Mouse (Mus musculus): Measurements from ENCODE around the gene Nexmif. TPM values are rescaled to one million over a fixed set of nuclear protein-coding genes. Genes with fewer than 3 reads are reported as not detected.
"Not testable (repeated sequence)": the region's sequence is repeated elsewhere in the genome, so short reads cannot be mapped to it uniquely, and the experiment has no call there.

Nexmif gene
- polyA plus RNA-seq, 1 experiment from 2014 or later: 0.84 TPM

- no peaks in the 10 kb centered on the region for H3K4me1 ChIP-seq (ENCODE audit: control insufficient read depth, insufficient read depth, low read length)
- no peaks in the 10 kb centered on the region for H3K36me3 ChIP-seq (ENCODE audit: control insufficient read depth, insufficient read depth, low read length)
- 39% methylated on average over 1 of the region's 1 CpGs for WGBS
- no peak overlapping the region for H3K4me3 ChIP-seq (ENCODE audit: low read depth, low read length)
- H3K27me3 ChIP-seq (ENCODE audit: control insufficient read depth, insufficient read depth, low read length): no peaks in the 10 kb centered on the region
- no peak overlapping the region for H3K9ac ChIP-seq (replicated peaks; ENCODE audit: low read depth, low read length)
- H3K27ac ChIP-seq (ENCODE audit: low read length): no peak overlapping the region
- no peak overlapping the region for H3K4me2 ChIP-seq (replicated peaks; ENCODE audit: low read depth, low read length)
- ATAC-seq (ENCODE audit: insufficient number of reproducible peaks, insufficient read depth, low FRiP score, low read depth): no peak
- H3K9me3 ChIP-seq (ENCODE audit: control insufficient read depth, low read depth, low read length): no peaks in the 10 kb centered on the region
Observed at GRCm38 (mm10) chrX:104150072-104150471, 50.9 kb downstream of the Nexmif start.

- not testable (repeated sequence) for H3K4me3 ChIP-seq (ENCODE audit: low read depth, low read length); H3K27me3 ChIP-seq (ENCODE audit: control insufficient read depth, insufficient read depth, low read length); H3K9ac ChIP-seq (replicated peaks; ENCODE audit: low read depth, low read length); H3K4me1 ChIP-seq (ENCODE audit: control insufficient read depth, insufficient read depth, low read length); ATAC-seq (ENCODE audit: insufficient number of reproducible peaks, insufficient read depth, low FRiP score, low read depth); H3K27ac ChIP-seq (ENCODE audit: low read length); H3K4me2 ChIP-seq (replicated peaks; ENCODE audit: low read depth, low read length); H3K36me3 ChIP-seq (ENCODE audit: control insufficient read depth, insufficient read depth, low read length); H3K9me3 ChIP-seq (ENCODE audit: control insufficient read depth, low read depth, low read length)
- WGBS: 63% methylated on average over 5 of the region's 5 CpGs
Observed at GRCm38 (mm10) chrX:104115266-104115665, 85.7 kb downstream of the Nexmif start.

- H3K27ac ChIP-seq (ENCODE audit: low read length): no peak overlapping the region
- H3K4me1 ChIP-seq (ENCODE audit: control insufficient read depth, insufficient read depth, low read length): no peaks in the 10 kb centered on the region
- H3K36me3 ChIP-seq (ENCODE audit: control insufficient read depth, insufficient read depth, low read length): no peaks in the 10 kb centered on the region
- no peaks in the 10 kb centered on the region for H3K27me3 ChIP-seq (ENCODE audit: control insufficient read depth, insufficient read depth, low read length)
- 66% methylated on average over 4 of the region's 4 CpGs for WGBS
- no peak overlapping the region for H3K9ac ChIP-seq (replicated peaks; ENCODE audit: low read depth, low read length)
- no peak overlapping the region for H3K4me2 ChIP-seq (replicated peaks; ENCODE audit: low read depth, low read length)
- H3K9me3 ChIP-seq (ENCODE audit: control insufficient read depth, low read depth, low read length): no peaks in the 10 kb centered on the region
- H3K4me3 ChIP-seq (ENCODE audit: low read depth, low read length): no peak overlapping the region
- no peak for ATAC-seq (ENCODE audit: insufficient number of reproducible peaks, insufficient read depth, low FRiP score, low read depth)
Observed at GRCm38 (mm10) chrX:104114596-104114995, 86.4 kb downstream of the Nexmif start.

- no peak overlapping the region for H3K27ac ChIP-seq (ENCODE audit: low read length)
- H3K36me3 ChIP-seq (ENCODE audit: control insufficient read depth, insufficient read depth, low read length): no peaks in the 10 kb centered on the region
- H3K4me2 ChIP-seq (replicated peaks; ENCODE audit: low read depth, low read length): no peak overlapping the region
- H3K4me3 ChIP-seq (ENCODE audit: low read depth, low read length): no peak overlapping the region
- 53% methylated on average over 2 of the region's 2 CpGs for WGBS
- ATAC-seq (ENCODE audit: insufficient number of reproducible peaks, insufficient read depth, low FRiP score, low read depth): no peak
- H3K27me3 ChIP-seq (ENCODE audit: control insufficient read depth, insufficient read depth, low read length): no peaks in the 10 kb centered on the region
- H3K4me1 ChIP-seq (ENCODE audit: control insufficient read depth, insufficient read depth, low read length): no peaks in the 10 kb centered on the region
- no peaks in the 10 kb centered on the region for H3K9me3 ChIP-seq (ENCODE audit: control insufficient read depth, low read depth, low read length)
- no peak overlapping the region for H3K9ac ChIP-seq (replicated peaks; ENCODE audit: low read depth, low read length)
Observed at GRCm38 (mm10) chrX:104054848-104055247, 146.1 kb downstream of the Nexmif start.

GRCm38 (mm10) chrX:104040276-104040675 is 160.7 kb downstream of the Nexmif start:
- Histone ChIP-seq H3K27me3 (ENCODE audit: control insufficient read depth, insufficient read depth, low read length) (no peaks in the 10 kb centered on the region), H3K4me2 (replicated peaks; ENCODE audit: low read depth, low read length) (no peak overlapping the region), H3K27ac (ENCODE audit: low read length) (no peak overlapping the region), H3K9ac (replicated peaks; ENCODE audit: low read depth, low read length) (no peak overlapping the region), H3K4me1 (ENCODE audit: control insufficient read depth, insufficient read depth, low read length) (no peaks in the 10 kb centered on the region), H3K4me3 (ENCODE audit: low read depth, low read length) (no peak overlapping the region), H3K9me3 (ENCODE audit: control insufficient read depth, low read depth, low read length) (no peaks in the 10 kb centered on the region), H3K36me3 (ENCODE audit: control insufficient read depth, insufficient read depth, low read length) (no peaks in the 10 kb centered on the region)
- ATAC-seq (ENCODE audit: insufficient number of reproducible peaks, insufficient read depth, low FRiP score, low read depth): no peak

- Histone ChIP-seq H3K9me3 (ENCODE audit: control insufficient read depth, low read depth, low read length) (no peaks in the 10 kb centered on the region), H3K36me3 (ENCODE audit: control insufficient read depth, insufficient read depth, low read length) (no peaks in the 10 kb centered on the region), H3K4me2 (replicated peaks; ENCODE audit: low read depth, low read length) (no peak overlapping the region), H3K27me3 (ENCODE audit: control insufficient read depth, insufficient read depth, low read length) (no peaks in the 10 kb centered on the region), H3K27ac (ENCODE audit: low read length) (no peak overlapping the region), H3K4me1 (ENCODE audit: control insufficient read depth, insufficient read depth, low read length) (no peaks in the 10 kb centered on the region), H3K4me3 (ENCODE audit: low read depth, low read length) (no peak overlapping the region), H3K9ac (replicated peaks; ENCODE audit: low read depth, low read length) (no peak overlapping the region)
- ATAC-seq (ENCODE audit: insufficient number of reproducible peaks, insufficient read depth, low FRiP score, low read depth): no peak
- 81% methylated on average over 5 of the region's 5 CpGs for WGBS
Observed at GRCm38 (mm10) chrX:104033843-104034242, 167.1 kb downstream of the Nexmif start.

GRCm38 (mm10) chrX:104032756-104033155 is 168.2 kb downstream of the Nexmif start:
- Histone ChIP-seq H3K4me3 (ENCODE audit: low read depth, low read length) (no peak overlapping the region), H3K9me3 (ENCODE audit: control insufficient read depth, low read depth, low read length) (no peaks in the 10 kb centered on the region), H3K36me3 (ENCODE audit: control insufficient read depth, insufficient read depth, low read length) (no peaks in the 10 kb centered on the region), H3K27me3 (ENCODE audit: control insufficient read depth, insufficient read depth, low read length) (no peaks in the 10 kb centered on the region), H3K27ac (ENCODE audit: low read length) (no peak overlapping the region), H3K4me1 (ENCODE audit: control insufficient read depth, insufficient read depth, low read length) (no peaks in the 10 kb centered on the region), H3K4me2 (replicated peaks; ENCODE audit: low read depth, low read length) (no peak overlapping the region), H3K9ac (replicated peaks; ENCODE audit: low read depth, low read length) (no peak overlapping the region)
- 44% methylated on average over 4 of the region's 4 CpGs for WGBS
- no peak for ATAC-seq (ENCODE audit: insufficient number of reproducible peaks, insufficient read depth, low FRiP score, low read depth)

MicroRNA genes within 50 kb of the gene (microRNA counts, 519-probe panel; counts per million panel counts)
- not detected for microRNA mmu-miR-672

Small RNA genes within 50 kb of the gene (microRNA-seq; reads per million reads assigned to microRNA genes)
- gene Gm24993: not detected
- gene Mir672: 38.8 reads per million, percentile 36 among the genes with 10 or more reads in this experiment

Other genes with a start within 250 kb of the Nexmif start
- gene Rlim, start 219.9 kb downstream of the Nexmif start, polyA plus RNA-seq (2014; fragmentation: Nextera tagmentation; extraction: Ambion mirVana): 39.9 and 44.4 TPM in 2 replicates
- gene Abcb7, start 212.7 kb upstream of the Nexmif start, polyA plus RNA-seq (2014; fragmentation: Nextera tagmentation; extraction: Ambion mirVana): 11.3 and 12.0 TPM in 2 replicates